Mouse (Mus musculus): ENCODE results near the gene Trafd1. TPM values are rescaled to one million over a fixed set of nuclear protein-coding genes. Genes with fewer than 3 reads are reported as not detected.

Gene Trafd1
- 10 to 100 TPM; 71.6 to 88.3 (median 78.0) TPM for total RNA-seq (2022)

- peak; percentile 92 to 93 for DNase-seq (ENCODE audit: low spot score in 2 of 2)
Measured at GRCm38 (mm10) chr5:121385461-121386119, at the start of gene Trafd1. Trafd1 (minus strand) TSS chr5:121385632.

- no peak for DNase-seq (ENCODE audit: low spot score in 2 of 2)
Measured at GRCm38 (mm10) chr5:121428954-121429353, 43.5 kb upstream of the Trafd1 start.

GRCm38 (mm10) chr5:121423297-121423696, 37.9 kb upstream of the Trafd1 start:
- DNase-seq (ENCODE audit: low spot score in 2 of 2), result no peak

GRCm38 (mm10) chr5:121422787-121423186, 37.4 kb upstream of the Trafd1 start:
- DNase-seq (ENCODE audit: low spot score in 2 of 2), result no peak

GRCm38 (mm10) chr5:121420721-121421120, 35.3 kb upstream of the Trafd1 start:
- DNase-seq (ENCODE audit: low spot score in 2 of 2), result no peak

GRCm38 (mm10) chr5:121410975-121411374, 25.5 kb upstream of the Trafd1 start:
- no peak for DNase-seq (ENCODE audit: low spot score in 2 of 2)

- DNase-seq (ENCODE audit: low spot score in 2 of 2), result no peak
Measured at GRCm38 (mm10) chr5:121407856-121408255, 22.4 kb upstream of the Trafd1 start.

GRCm38 (mm10) chr5:121400849-121401248, 15.4 kb upstream of the Trafd1 start:
- DNase-seq (ENCODE audit: low spot score in 2 of 2), result no peak

GRCm38 (mm10) chr5:121400064-121400463, 14.6 kb upstream of the Trafd1 start:
- DNase-seq (ENCODE audit: low spot score in 2 of 2), result no peak

- no peak for DNase-seq (ENCODE audit: low spot score in 2 of 2)
Measured at GRCm38 (mm10) chr5:121399540-121399939, 14.1 kb upstream of the Trafd1 start.

- DNase-seq (ENCODE audit: low spot score in 2 of 2), result no peak
Measured at GRCm38 (mm10) chr5:121398965-121399462, 13.6 kb upstream of the Trafd1 start.

GRCm38 (mm10) chr5:121398146-121398964, 12.9 kb upstream of the Trafd1 start:
- no peak for DNase-seq (ENCODE audit: low spot score in 2 of 2)

- DNase-seq (ENCODE audit: low spot score in 2 of 2), result peak; percentile 88 to 91
Measured at GRCm38 (mm10) chr5:121397187-121398145, 12.0 kb upstream of the Trafd1 start, which contains the start of gene Naa25. Naa25 (plus strand) TSS chr5:121397936.

GRCm38 (mm10) chr5:121395621-121396020, 10.2 kb upstream of the Trafd1 start:
- no peak for DNase-seq (ENCODE audit: low spot score in 2 of 2)

- DNase-seq (ENCODE audit: low spot score in 2 of 2), result no peak
Measured at GRCm38 (mm10) chr5:121393402-121393801, 8.0 kb upstream of the Trafd1 start.

- DNase-seq (ENCODE audit: low spot score in 2 of 2), result peak in 1 of 2 experiments; percentile 44
Measured at GRCm38 (mm10) chr5:121392667-121393380, 7.4 kb upstream of the Trafd1 start.

- DNase-seq (ENCODE audit: low spot score in 2 of 2), result no peak
Measured at GRCm38 (mm10) chr5:121389691-121390090, 4.3 kb upstream of the Trafd1 start.

GRCm38 (mm10) chr5:121389106-121389505, 3.7 kb upstream of the Trafd1 start:
- DNase-seq (ENCODE audit: low spot score in 2 of 2), result peak in 1 of 2 experiments; percentile 47

- DNase-seq (ENCODE audit: low spot score in 2 of 2), result no peak
Measured at GRCm38 (mm10) chr5:121387126-121387525, 1.7 kb upstream of the Trafd1 start.

- no peak for DNase-seq (ENCODE audit: low spot score in 2 of 2)
Measured at GRCm38 (mm10) chr5:121386120-121386909, 883 bp upstream of the Trafd1 start.
